Mouse (Mus musculus) ovary, postnatal 36 days (tissue): ENCODE data around the gene Tcea2.

Experiments used
- DNase-seq: peaks from one replicate; pipeline ENCODE4 v3.0.0; 2022; ENCODE audit warnings: low spot score, mixed read lengths

Gene Tcea2

DNA sequence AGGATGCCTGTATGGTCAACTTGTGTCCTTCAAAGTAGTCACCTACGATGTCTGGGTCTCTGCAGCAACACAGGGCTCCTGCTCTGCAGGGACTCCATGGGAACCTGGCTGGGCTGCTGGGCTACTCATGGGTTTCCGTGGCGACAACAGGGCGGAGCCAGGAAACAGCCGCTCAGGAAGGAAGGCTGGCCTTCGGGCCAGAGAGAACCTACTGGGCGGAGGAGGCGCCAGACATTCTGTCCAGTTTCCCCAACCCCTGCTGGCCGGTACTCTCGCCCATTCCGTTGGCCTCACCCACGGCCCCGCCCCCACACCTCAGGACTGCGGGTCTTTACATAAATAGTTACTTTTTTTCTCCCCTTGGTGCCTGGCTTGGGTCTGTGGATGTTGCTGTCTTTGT, 4.7 kb upstream of the Tcea2 start:
- peak; percentile 83 for DNase-seq

DNA sequence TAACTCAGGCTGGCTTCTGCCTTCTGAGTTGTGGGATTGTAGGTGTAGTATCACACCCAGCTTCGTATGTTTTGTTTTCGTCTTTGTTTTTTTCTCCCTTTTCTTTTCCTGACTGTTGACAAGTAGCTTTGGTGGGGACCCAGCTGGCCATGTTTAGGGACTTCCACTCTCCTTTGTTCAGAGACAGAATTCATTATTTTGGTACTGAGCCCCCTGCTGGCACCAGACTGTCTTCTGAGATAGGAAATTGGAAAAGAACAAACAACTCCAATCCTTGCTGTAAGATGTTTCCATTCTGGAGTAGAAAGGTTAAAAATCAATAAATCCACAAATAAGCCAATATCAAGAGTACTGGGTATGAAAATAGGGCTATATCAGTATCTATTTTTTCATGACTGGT, 3.7 kb upstream of the Tcea2 start:
- no peak for DNase-seq

DNA sequence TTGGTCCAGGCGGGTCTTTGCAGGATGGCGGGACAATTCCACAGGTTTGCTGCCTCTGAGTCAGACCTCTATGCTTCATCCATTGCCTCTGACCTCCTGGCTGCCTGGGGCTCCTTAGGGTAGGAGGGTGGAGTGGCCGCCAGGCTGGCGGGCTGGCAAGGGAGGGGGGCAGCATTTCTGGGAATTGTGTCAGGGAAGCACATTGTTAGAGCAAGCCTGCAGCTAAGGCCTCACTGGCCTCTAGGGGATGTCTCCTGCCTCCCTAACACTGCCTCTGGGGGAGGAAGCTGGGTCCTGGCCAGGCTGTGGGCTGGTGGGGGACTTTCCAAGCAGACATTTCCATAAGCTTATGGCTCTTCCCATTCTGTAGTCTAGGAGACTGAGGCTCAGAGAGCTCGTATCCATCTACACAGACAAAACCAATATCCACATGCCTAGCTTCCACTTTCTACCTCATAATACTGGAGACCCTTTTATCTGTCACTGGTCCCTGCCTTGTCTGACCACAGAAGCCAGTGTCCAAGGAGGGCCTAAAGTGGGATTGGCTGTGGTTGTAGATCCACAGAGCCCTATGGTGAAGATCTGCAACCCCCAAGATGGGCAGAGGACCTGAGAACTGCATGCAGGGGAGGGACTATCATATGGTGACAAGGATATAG, 2.9 kb upstream of the Tcea2 start:
- DNase-seq = peak; percentile 35

DNA sequence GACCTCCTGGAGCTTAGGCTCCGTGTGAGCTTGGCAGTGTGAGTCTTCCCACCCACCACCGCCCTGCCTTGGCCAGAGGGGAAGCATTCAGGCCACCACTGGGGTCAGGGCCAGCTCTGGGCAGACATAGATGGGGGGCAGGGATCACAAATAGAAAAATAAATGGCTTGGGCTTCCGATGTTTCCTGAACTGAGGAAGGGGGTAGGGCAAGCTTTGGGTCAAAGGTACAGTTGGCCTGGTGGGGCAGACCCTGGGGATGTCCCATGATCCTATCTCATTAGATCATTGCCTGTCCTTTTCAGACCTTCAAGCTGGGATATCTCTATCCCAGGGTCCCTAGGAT, 2.4 kb upstream of the Tcea2 start:
- DNase-seq = no peak

DNA sequence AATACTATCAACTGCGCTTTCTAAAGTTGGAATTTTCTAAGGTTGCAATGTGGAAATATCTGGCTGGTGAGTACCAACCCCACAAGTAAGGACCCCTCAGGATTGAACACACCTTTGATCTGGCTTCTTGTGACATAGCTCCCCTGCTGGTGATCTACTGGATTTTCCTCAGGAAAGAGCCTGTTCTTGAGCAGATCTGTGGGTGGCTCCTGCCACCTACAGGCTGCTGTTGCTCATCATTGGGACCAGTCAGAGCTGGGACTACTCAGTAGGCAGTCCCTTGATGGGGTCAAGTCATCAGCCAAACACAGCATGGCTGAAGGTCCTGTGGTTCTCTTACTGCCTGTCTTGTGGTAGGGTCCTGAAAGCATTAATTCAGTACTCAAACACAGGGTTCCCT, 1.3 kb upstream of the Tcea2 start:
- peak; percentile 76 for DNase-seq

DNA sequence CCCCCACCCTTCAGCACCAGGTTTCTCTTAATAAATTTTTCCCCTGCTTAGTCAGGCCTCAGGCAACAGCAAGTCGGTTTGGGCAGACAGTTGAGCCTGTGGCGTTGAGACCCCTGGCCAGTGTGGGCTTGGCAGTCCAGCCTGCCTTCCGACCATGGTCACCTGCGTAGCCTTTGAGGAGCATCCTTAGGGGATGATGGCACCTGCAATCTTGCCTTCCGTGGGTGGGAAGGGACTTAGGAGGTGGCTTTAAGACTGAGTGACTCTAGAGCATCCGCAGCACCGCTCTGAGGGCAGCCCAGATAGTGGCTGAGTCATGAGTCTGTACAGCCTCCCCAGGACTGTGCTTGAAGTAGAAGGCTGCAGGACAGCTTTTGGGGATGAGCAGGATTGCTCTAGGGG, 607 bp downstream of the Tcea2 start:
- no peak for DNase-seq

DNA sequence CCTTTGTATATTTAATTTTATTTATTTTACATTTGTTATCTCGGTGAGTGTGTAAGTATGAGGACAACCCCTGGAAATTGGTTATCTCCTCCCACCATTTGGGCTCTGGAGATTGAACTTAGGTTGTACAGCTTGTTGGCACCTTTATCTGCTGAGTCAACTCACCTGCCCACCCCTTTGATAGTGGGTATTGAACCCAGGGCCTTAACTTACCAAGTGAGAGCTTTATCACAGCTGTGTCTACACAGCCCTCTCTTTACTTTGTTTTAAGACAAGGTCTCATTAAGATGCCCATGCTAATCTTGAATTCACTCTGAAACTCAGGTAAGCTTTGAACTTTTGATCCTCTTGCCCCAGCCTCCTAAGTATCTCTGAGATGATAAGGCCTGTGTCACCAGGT, 1.9 kb downstream of the Tcea2 start:
- DNase-seq = no peak

DNA sequence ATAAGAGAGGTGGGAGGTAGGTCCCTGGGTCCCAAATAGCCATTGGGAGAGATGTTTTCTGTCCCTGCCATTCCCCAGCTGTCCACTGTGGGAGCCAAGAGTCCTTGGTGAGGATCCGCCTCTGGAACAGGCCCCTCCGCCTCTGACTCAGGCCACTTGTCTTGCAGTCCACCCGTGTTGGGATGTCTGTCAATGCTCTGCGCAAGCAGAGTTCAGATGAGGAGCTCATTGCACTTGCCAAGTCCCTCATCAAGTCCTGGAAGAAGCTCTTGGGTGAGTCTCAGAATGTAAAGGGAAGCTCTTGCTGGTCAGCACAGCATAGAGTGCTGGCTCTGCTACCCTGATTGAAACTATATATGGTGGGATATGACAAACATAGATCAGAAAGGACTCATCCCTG, 3.3 kb downstream of the Tcea2 start:
- DNase-seq = no peak

DNA sequence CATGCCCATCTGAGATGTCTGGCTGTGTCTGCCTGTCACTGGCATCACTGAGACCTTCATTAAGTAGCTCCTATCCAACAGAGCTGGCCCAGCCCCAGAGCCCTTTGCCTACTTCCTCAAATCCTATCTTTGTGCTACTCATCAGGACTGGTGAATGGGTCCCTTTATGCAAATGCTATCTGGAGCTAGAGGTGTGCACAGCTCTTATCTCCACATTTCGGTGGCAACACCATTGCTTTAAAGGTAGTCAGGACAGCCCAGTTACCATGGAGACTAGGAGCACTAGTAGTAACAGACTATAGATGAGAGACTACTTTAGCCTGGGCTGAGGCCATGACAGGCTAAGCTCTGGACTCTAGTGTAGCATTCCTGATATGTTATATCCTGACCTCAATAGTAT, 4.6 kb downstream of the Tcea2 start:
- no peak for DNase-seq

DNA sequence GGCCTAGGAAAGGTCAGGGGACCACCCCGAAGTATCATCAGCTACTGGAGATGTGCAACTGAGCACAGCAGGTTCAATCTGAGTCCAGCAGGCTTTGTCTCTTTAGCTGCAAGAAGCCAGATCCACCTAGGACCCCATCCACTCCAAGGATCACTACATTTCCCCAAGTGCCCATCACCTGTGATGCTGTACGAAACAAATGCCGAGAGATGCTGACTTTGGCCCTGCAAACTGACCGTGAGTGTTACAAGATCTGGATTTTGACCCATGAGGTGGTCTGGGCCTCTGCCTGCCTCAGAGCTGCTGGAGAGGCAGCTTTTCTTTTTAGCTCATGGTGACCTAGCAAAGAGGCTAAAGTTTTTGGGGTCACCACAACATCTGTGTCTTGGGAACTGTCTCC, 5.6 kb downstream of the Tcea2 start:
- DNase-seq = no peak

DNA sequence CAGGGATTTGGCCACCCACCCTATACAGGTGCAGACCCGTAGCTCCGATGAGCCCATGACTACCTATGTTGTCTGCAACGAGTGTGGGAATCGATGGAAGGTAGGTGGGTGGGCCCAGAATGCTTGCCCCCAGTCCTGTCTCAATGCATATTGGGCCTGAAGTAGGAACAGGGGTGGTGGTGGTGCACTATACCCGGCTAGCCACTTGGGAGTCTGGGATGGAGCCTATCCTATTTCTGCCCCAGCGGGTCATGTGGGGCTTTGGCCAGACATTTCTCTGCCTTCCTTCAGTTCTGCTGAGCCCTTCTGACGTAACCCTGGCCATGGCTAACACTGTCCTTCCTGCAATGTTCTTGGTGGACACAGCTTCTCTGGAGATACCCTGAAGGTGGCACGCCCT, 7.5 kb downstream of the Tcea2 start:
- DNase-seq = no peak

DNA sequence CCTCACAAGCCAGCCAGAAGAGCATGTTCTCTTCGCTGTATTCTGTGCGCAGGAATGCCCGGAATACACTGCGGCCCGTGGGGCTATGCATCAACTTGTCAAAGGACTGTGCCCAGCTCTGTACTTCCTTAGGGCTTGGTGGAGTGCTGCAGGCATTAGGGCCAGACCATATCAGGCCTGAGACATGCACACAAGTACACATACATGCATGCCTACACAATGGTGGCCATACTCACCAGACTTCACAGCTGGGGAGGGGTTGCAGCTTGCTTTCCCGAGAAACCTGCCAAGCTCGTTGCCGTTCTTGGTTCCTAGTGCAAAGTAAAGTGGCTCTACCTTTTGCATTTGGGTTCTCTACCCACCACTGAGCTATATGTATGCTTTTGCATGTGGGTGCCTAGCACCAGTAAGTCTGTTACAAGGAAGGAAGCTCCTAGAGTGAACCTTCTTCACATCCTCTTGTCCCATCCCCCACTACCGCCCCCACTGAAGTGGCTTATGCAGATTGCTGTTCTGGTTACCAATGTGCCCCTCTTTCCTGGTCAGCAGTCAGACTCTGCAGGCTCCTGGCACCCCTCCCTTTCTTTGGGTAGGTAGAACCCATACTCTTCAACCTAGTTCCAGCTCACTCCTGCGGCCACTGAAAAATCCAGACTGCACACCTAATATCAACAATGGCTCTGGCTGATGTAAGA, 9.5 kb downstream of the Tcea2 start:
- no peak for DNase-seq

DNA sequence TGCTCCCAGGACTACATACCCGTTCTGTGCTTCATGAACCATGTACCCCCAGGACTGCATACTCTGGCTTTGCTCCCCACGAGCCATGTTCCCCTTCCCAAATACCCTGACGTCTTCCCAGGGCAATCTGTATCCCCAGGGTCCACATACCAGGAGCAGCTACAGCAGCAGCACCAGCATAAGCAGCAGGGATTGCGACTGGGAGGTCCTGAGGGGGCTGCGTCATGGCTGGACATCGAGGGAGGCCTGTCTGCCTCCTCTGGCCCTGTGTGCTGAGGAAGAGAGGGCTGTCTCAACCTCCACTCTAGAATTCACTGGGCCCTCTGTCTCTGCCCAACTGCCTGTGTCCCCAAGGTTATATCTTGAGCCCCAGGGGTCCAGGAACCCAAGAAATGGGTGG, 11.0 kb downstream of the Tcea2 start:
- DNase-seq = no peak

DNA sequence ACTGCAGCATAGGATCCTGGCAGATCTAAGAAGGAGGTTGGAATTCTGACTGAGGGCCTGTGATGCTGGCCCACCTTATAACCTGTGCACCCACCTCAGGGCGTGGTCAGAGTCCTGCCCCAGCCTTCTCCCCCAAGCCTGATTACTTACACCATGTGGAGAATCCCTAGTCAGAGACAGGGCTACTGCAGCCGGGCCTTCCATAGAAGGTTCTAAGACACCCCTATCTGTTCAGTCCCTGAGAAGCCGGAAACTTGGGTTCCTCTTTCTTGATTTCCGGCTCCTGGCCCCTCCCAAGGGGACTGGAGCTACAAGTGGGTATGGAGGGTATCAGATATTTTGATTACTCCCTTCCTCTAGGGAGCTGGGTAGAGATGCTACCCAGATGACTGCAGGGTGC, 11.5 kb downstream of the Tcea2 start:
- DNase-seq = no peak

DNA sequence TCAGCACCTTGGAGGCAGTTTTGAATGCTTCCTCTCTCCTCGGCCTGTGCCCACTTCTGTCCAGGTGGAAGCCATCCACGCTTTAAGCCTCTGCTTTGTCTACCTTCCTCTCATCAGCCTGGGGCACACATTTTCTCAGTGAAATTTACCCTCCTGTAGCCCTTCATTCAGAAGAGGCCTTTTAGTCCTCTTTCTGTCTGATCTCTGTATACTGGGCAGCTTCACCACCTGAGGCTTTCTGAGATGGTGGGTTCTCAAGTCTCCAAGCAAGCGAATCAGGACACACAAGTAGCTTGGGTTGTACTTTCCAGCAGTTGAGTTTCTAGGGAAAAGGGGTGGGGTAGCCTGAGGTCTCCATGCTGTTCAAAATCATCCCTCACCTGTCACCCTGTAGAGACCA, 12.2 kb downstream of the Tcea2 start:
- DNase-seq = no peak

DNA sequence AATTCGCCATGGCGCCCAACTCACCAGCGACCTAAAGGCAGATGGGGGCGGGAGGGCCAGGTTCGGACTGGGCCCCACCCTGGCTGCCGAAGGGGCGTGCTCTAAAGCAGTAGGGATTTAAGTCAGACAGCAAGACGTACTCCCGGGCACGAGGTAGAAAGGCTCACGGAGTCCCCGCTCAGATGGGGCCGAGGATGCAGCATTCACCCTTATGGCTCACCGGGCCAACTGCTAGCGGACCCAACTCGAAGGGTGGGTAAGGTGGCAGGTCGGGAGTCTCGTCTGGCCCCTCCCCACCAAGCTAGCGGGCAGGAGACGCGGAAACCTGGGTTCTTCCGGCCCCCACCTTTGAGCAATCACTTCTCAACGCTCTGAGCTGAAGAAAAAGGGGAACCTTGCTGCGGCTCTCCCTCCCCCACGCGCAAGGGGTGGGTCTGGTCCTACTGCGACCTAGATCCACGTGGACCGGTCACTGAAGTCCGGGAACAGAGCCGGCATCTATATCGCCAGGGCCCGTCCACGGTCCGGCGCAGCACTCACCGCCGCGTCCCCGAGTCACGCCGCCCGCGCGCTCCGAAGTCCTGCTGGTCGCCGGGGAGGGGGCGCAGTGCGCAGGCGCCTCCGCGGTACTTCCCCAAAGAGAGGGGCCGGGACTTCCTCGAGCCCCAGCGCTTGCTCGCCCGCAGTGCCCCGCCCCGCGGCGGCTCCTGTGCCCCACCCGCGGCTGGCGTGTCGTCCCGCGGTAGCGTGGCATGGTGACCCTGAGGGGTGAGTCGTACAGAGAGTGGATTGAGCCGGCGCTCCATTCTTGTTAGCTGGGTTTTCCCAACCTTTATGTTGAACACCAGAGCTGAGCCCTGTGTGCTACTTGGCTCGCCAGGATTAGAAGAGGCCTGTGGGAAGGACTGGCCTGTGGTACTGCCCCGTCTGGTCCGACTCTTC, 13.5 kb downstream of the Tcea2 start, which contains the start of gene Rgs19:
Gene Rgs19, minus strand, starts transcription at position 639 of the 942 bp plus-strand sequence.
- DNase-seq = peak; percentile 86

DNA sequence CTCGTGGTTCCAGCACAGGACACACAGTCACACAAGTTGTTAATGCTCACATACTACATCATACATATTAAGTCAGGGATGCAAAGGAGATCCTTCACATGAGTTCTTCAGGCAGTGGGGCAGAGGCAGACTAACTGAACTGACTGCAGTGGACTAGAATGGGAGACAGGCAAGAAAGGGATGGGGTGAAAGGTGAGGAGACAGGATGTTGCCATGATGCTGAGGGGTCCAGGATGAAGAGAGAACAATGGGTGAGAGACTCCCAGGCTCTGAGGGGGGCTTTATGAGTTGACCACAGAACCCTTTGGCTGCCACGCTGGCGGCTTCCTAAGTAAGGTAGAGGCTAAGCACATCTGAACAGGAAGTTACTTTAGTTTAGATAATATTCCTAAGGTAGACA, 14.5 kb downstream of the Tcea2 start:
- no peak for DNase-seq

DNA sequence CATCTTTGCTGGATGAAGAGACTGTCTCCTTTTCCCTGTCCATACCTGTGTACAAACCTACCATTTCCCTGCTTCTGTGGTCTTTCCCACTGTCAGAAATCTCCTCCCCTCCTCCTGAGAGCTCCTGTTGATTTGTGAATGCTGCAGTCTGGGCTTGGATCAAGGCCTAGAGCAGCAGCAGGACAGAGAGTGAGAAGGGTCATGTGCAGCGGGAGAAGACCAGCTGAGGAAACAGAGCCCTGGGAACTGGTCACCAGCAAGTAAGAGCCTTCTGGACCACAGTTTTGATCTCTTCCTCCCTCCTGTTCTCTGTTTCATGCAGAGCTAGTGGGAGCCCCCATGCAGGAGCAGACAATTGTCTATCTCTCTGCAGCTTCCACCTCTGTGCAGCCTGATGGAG, 15.7 kb downstream of the Tcea2 start:
- DNase-seq = no peak

DNA sequence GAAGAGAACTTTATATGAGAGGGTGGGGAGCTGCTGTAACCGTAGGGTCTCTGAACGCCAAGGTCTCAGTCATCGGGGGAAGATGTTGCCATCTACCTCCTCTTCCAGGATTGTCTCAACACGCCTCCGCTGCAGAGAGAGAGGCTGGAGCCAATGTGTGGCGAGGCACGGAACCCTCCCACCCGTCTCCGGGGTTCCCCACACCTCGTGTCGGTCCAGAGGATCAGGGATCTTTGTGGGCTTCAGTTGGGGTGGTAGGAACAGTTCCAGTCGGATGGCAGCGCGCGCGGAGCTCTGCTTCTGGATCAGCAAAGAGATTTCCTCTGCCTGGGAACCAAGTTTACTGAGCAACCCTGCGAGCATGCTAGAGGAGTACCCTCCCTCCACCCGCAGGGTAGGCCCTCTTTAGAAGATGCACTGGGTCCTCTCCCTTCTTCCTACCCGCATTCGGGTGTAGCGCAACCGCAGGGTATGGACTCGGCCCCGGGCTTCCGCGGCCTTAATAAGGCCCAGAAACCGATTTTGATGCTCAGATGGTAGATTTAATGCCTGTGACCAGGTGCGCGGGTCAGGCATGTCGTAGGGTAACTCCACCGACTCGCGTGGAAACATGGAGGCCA, 16.8 kb downstream of the Tcea2 start:
- no peak for DNase-seq

DNA sequence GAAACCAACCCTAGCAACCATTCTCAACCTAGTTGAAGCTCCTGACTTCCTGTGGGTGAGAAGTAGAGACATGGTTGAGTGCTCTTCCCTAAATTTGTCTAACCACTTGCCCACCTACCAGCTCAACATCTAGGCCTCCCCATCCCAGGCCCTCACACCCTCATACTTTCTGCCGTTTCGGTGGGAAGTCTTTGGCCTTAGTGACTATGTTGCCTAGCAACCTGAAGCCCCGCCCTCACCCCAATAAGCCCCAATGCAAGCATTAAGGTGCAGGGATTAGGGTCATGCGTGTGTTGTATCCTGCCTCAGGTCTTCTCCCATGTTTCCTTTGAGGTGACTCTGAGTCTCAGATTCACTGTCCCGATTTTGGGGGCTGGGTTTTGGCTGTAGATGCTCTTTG, 18.1 kb downstream of the Tcea2 start, which contains the start of gene Lkaaear1:
Gene Lkaaear1, minus strand, starts transcription at position 202 of the 400 bp plus-strand sequence.
- no peak for DNase-seq

DNA sequence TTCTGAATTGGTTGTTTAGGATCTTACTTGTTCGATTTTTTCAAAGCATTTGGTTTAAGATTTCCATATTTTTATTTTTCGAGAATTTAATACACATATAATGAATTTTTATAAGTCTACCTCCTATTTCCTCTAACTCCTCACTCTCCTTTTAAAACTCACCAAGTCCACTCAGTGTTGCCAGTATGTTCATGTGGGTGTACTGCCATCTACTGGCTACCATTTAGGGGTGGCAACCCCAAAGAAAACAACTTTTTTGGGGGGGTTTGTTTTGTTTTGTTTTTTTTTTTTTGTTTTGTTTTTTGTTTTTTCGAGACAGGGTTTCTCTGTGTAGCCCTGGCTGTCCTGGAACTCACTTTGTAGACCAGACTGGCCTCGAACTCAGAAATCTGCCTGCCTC, 26.6 kb downstream of the Tcea2 start:
- DNase-seq = no peak

DNA sequence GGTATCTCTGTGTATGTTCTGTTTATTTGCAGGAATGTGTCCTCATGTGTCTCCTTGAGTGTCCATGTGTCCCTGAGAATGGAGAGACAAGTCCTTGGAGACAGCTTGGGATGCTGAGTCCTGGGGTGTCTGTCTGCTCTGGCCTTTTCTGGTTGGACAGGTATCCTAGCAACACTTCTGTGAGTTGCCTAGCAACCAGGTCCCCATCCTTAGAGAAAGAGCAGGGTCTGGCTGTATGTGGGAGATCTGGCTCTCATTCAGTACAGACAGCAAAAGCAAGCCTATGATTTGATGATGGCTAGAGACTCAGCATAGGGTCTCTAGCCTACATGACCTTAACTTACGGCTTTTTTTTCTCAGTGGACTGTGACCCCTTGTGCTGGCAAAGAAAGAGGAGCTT, 33.6 kb downstream of the Tcea2 start:
- DNase-seq = no peak
